Mouse (Mus musculus): ENCODE results near the gene Smc5.

Gene Smc5

DNA sequence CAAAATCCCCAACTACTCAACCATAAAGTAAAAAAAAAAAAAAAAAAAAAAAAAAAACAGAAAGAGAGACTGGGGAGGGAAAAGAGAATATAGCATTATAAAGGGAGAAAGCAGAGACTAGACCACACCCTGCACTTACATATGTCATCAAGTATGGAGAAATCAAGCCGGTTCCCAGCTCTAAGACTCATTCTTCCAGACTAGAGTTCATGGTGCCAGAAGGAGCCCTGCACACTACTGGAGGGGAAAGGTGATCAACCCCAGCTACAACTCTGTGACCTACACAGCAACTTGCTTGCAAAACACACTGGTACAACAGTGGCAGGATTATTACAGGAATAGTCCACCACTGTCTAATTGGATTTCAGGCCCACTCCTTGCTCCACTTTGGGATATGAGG, 84.0 kb downstream of the Smc5 start:
- no peak for DNase-seq (ENCODE audit: low read depth, low spot score)

DNA sequence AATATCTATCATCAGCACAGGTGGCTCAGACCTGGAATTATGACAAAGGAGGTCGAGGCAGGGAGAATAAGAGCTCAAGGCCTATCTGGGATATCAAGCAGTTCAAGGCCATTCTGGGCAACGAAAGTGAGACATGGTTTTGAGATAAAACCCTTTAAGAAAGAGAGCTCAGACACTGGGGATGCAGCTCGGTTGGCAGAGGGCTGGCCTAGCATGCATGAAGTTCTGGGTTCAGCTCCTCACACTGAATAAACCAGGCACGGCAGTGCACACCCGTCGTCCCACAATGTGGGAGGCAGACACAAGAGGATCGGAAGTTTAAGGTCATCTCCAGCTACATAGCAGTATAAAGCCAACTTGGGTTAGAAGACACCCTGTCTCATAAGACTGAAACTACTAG, 84.7 kb downstream of the Smc5 start:
- no peak for DNase-seq (ENCODE audit: low read depth, low spot score)

DNA sequence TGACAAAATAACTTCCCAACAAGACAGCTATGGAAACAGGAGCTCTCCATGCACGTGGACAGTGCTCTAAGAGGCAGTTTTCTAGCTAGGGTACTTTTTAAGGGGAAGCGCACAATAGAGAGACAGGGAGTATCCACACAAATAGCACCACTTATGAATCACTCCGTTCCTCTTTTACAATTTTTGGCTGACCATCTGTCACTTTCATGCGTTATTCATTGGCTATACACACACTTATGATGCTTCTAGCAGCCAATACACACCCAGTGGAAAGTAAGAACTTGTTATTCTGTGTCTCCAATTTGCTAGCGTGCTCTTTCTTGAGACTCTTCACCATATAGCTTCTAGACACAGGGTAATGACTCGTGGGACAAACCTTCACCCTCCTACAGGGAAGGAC, 86.0 kb downstream of the Smc5 start:
- DNase-seq (ENCODE audit: low read depth, low spot score): no peak

GRCm38 (mm10) chr19:23184068-23184467, 89.6 kb downstream of the Smc5 start:
- DNase-seq (ENCODE audit: low read depth, low spot score): no peak

GRCm38 (mm10) chr19:23183493-23183892, 90.2 kb downstream of the Smc5 start:
- no peak for DNase-seq (ENCODE audit: low read depth, low spot score)

- no peak for DNase-seq (ENCODE audit: low read depth, low spot score)
Observed at GRCm38 (mm10) chr19:23178533-23178932, 95.2 kb downstream of the Smc5 start.

DNA sequence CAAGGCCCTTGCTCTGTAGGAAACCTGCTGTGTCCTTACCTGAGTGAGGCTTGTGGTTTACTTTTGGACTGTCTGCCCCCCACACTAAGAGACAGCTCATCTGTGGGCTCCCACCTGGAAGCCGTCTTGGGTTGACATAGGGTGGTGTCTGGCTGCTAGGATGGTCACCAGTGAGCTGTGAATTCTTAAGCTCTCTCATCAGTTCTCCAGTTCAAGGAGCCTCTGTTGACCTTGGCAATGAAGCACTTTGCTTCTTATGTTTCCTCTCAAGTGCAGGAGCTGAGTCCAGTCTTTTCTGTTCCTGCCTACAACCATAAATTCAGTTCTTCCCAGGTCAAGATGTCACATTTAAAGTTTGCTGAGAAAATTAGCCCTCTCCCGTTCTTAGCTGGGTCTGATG, 98.2 kb downstream of the Smc5 start:
- DNase-seq (ENCODE audit: low read depth, low spot score): no peak

- DNase-seq (ENCODE audit: low read depth, low spot score): no peak
Observed at GRCm38 (mm10) chr19:23175090-23175489, 98.6 kb downstream of the Smc5 start.

DNA sequence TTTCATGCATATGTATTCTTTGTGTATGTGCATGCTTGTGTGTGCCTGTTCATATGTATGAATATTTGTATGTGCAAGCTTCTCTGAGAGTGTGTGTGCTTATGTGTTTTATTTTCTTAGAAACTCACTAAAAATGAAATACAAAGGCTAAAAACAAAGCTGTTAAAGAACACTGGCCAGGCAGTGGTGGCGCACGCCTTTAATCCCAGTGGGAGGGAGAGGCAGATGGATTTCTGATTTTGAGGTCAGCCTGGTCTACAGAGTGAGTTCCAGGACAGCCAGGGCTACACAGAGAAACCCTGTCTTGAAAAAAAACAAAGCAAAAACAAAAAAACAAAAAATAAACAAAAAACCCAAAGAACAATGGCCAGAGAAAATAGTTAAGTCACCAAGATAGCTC, 102.6 kb downstream of the Smc5 start:
- no peak for DNase-seq (ENCODE audit: low read depth, low spot score)

GRCm38 (mm10) chr19:23170476-23170875, 103.2 kb downstream of the Smc5 start:
- no peak for DNase-seq (ENCODE audit: low read depth, low spot score)

DNA sequence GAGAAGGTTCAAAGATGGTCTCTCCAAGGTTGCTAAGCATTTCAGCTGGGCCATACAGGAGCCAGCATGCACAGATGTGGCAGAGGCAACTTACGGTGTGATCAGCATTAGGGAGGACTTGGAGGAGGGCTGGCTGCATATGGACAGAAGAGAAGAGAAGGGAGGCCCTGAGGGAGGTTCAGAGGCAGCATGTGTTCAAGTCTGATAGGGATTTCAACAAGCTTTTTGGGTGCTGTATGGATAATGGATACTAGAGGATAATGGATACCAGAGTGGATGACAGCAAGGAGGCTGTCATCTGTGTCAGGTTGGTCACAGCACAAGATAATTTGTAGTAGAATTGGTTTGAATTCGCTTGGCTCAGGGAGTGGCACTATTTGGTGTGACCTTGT, 104.0 kb downstream of the Smc5 start:
- no peak for DNase-seq (ENCODE audit: low read depth, low spot score)

DNA sequence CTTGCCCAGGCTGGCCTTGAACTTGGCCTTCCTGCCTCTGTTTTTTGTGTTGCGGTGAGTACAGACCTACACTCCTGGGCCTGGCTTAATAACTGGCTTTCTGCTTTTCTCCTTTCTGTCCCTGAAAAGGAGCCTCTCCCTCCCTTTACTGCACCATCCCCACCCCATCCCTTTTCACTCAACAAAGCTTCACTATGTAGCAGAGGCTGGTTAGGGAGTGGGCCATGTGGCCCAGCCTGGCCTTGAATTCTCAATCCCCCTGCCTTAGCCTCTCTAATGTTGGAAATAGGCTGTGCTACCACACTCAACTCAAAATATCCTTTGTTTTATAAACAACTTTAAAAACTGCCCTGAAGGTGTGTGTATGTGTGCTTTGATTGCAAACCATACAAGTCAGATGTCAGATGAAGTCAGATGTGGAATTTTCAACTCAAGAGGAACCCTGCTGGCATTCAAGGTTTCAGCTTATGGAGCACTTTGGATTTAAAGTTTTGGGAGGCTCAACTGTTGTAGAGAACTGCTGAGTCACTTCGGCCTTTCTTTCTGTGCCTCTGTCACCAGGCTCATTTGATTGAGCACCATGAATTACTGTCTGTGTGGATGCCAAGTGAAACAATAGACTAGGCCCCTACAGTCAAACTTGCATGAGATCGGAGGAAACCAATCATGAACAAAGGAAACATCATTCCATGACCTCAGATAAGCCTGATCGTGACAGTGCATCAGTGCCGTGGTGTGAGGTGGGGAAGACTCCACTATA, 104.6 kb downstream of the Smc5 start:
- DNase-seq (ENCODE audit: low read depth, low spot score): no peak

DNA sequence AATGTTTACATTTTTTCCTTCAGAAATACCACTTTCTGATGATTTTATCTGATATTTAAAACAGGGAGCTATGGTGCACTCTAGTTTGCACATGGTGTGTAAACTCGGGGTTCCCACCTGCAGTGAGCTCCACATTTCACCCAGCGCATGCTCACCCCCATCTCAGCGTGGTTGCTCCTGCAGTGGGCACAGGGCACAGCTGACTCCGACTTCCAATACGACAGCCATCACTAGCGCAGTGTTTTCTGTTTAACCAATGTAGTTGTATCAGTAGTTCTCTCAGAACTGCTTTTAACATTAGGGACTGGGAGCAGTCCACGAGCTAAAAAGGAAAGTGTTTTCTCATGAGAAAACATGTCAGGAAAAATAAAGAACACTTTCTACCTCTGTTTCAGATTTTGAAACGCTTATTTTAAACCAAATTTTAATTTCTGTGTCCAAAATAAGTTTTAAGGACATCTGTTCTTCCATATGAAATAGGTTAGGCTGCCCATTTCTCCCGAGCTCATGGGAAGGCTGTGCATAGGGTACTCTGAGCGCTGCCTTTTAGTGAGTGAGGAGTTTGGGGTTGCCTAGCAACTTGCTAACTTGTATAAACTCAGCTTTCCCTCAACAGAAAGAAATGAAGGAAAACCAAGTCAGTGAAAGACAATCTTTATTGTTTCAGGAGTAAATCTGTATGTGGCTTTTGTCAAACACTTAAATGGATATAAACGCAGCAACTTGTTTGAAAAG, 107.0 kb downstream of the Smc5 start:
- DNase-seq (ENCODE audit: low read depth, low spot score): no peak

GRCm38 (mm10) chr19:23164651-23165240, 109.0 kb downstream of the Smc5 start:
- no peak for DNase-seq (ENCODE audit: low read depth, low spot score)

DNA sequence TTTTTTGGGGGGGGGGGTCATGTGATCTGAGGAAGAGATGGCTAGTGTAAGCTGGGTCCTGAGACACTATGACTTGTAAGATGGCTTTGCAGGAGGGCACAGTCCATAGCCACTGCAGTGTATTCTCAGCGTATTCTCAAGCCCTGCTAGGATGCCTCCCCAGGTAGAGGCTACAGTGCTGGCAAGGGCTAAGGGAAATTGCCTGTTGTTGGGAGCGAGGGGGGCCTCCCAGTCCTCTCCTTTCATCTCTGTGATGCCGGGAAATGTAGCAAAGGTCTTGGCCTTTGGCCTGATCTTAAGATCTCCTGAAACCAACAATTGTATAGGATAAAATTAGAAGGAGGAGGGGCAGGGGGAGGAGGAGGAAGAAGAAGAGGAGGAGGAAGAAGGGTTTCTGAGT, 110.3 kb downstream of the Smc5 start:
- no peak for DNase-seq (ENCODE audit: low read depth, low spot score)

GRCm38 (mm10) chr19:23162877-23163276, 110.8 kb downstream of the Smc5 start:
- DNase-seq (ENCODE audit: low read depth, low spot score): no peak

- DNase-seq (ENCODE audit: low read depth, low spot score): no peak
Observed at GRCm38 (mm10) chr19:23162387-23162809, 111.3 kb downstream of the Smc5 start.

DNA sequence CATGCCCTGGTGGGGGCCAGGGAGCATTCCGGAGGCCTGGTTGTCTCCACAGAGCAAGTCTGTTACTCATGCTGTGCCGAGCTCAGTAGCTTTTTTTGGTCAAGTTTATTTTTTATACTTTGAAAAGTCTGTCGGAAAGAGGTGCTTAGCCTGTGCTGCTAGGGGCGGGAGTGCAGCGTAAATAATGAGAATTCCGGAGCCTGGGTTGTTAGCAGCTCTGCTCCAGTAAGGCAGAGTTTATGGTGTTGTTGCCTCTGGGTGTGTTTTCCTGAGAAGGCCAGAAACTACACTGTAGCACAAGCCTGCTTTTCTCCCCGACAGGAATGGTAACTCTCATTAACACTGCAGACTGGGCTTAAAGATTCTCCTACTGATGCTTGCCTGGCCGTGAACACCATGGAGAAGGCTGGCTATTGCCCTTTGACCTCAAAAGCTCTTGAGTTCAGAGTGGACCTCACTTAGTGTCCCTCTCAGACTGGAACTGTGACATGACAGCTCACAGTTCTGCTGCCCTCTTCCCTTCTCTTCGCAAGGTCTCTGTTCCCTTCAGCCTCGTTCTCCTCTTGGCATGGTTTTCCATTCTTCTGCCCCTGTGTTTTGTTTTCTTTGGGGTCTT, 113.8 kb downstream of the Smc5 start:
- no peak for DNase-seq (ENCODE audit: low read depth, low spot score)

Data from retina, adult 2 months (tissue).